Mouse (Mus musculus) naive thymus-derived CD4-positive, alpha-beta T cell, adult 2 months (primary cell): ENCODE measurements around the gene Uchl5.

Source experiments
- DNase-seq: peaks from one replicate; pipeline ENCODE4 v3.0.0-alpha.2; 2011; ENCODE audit warnings: low read depth

Gene Uchl5

DNA sequence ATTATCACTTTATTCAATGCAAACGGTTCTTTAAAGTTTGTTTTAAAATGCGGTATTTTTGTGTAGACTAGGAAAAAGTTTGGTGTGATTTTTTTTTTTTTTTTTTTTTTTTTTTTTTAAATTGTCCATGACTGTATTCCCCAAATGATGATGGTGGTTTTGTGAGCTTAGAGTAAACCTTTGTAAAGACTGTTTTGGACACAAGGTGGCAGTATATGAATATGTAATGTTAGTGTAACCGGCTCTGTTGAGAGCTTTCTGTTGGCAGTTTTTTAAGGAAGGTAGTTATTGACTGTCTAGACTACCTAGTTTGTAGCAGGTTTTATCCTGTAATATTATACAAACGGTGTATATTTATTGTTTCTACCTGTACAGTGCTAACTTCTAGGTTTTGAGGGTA is 26.5 kb downstream of the Uchl5 start:
- peak; percentile 85 for DNase-seq

DNA sequence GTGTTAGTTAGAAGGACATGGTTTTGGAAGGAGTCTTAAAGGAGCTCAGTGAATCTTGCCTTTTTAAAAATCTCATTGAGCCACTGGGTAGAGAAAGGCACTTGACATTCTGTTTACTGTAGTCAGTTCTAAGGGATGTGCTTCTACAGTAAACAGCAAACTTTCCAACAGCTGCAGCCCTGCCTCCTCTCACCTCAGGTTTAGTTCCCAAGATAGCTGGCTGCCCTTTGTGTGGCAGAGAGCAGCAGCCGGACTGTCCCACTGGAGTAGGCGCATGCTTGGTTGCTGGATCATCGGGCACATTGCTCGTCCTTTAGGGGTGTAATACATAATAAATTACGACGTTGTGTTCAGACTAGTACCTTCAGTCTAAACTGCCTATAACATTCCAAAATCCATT is 32.0 kb downstream of the Uchl5 start:
- no peak for DNase-seq

DNA sequence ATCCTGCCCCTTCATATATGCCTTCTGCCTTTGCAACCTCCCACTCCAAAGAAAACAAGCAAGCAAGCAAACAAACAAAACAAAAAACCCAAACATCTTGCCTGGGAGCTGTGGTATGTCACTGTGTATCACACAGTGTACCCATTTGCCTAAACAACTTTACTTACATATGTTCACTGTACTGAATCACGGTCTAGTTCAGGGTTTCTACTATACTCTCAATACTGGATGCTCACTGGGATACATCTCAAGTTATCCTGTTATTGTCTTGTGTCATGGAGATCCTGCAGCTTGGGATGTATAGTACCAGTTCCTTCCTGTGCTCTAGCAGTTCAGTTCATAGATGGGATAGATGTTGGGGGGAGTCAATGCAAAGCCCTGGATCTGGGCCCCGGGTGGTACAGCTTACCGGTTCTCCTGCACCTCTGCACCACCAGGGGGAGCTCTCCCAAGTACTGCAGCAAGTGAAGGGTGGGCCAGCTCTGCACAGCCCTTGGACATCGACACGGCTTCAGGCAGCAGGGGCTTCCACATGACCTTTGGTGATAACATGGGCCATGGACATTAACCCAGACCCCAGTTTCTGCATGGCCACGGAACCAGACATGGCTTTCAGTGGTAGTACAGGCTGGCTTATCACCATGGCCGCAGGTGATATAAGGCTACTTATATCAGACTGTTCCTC is 36.7 kb downstream of the Uchl5 start:
- DNase-seq = peak; percentile 84

DNA sequence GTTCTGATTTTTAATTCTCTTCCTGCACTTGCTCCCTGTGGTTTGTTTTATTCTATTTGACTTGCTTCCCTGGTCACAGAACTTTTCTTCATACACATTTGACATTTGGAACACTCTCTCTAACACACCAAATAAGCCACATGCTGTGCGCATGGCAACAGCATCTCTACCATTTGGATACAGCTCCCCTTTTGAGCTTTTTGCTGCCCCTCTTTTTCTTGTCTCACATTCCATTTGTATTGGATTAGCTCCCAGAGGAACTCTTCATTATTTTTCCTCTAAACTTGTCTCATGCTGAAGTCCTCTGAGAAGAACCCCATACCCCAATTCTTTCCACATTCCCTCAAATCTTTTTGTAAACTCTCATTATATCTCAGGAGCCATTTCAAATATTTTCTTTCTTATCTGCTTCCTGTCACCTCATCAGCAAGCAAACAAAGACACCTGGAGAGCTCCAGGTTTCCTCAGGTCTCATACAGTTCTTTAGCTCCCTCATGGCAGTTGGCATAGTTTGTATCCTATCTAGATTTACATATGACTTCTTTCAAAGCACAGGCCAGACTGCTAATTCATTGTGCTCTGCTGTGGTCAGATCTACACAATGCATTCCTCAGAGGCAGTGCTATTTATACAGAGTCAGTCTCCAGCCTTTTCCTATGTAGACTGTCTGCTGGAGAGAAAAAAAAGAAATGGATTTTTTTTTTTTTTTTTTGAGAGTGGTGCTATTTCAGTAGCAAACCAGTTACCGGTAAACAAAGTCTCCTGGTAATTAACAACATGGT is 43.2 kb downstream of the Uchl5 start:
- no peak for DNase-seq

DNA sequence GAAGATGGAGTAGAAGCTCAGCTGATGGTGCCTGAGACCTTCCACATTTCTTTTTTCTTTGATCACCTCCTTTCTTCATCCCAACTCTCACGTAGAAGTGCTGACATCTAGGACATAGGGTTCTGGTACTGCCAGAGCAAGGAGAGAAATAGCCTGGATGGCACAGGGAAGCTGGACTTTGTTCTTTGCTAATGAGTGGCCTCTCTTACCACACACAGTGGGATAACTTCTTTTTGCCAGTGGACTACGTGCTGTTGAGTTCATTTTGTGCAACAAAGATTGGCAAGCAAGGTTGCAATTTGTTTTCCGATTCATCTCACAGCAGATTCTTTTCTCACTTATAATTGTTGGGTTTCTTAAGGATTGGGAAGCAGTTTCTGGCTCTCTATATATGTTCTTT is 45.6 kb downstream of the Uchl5 start:
- DNase-seq = no peak

DNA sequence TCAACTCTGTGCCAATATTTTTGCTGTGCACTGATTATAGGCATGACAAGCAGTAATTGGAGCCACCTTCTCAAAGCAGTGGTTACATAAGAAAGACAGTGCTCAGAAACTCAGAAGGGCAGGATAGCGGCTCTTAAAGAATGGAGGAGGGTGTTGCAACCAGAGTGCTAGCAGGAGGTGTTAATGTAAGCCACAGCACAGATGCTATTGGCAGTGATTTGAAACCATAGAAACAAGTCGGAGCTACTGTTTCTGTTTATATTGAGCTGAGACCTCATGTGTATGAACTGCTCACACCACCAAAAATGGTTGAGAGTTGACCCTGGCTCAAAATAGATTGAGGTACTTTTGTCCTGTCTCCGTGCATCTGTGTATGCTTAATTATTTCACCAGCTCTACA is 53.6 kb downstream of the Uchl5 start:
- no peak for DNase-seq

DNA sequence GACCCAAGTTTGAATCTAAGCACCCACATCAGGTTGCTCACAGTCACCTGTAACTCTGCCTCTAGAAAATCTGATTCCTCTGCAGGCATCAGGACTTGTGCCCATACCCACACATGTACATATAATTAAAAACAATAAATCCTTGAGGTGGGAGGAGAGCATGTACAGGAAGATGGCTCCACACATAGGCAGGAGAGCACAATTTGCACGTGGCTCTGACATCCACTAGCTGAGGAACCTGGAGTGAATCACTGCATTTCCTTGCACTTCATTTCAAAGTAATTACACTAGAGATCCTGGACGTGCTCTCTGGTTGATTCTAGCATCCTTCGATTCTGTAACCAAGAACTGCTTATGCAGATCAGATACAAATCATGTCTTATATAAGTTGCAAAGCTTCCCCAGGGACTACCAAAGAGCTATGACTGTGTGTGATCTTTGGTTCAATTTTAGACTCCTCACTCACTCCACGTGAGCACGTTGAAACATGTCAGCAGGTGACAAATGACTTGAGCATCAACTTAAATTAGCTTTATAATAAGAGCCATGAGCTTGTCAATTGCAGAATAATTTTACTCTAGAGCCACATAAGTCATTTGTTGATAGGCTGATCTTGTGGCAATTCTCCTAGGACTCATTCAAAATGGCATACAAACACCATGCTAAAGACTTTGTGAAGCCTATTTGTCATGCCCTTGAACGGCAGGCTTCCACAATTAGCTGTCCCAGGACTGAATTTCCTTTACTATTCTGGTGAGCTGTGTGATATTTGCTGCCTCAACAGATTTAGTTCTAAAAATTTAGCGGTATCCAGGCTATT is 59.5 kb downstream of the Uchl5 start:
- no peak for DNase-seq

DNA sequence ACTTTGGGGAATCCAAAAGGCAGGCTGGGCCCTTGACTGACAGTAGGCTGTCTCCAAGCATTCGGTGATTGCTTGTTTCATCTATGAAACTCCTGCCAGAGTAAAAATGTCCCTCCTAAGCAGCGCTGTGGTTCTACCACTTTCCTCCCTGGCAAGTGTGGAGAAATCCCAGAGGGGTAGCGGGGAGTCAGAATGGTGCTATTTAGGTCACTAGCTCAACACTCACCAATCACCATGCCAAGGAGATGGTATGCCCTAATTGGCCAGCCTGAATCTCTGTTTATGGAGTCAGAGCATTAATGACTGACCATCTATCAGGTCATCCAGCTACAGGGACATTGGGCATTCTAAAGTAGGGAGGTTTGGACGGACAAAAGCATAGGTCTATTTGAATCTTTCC is 60.6 kb downstream of the Uchl5 start:
- no peak for DNase-seq

DNA sequence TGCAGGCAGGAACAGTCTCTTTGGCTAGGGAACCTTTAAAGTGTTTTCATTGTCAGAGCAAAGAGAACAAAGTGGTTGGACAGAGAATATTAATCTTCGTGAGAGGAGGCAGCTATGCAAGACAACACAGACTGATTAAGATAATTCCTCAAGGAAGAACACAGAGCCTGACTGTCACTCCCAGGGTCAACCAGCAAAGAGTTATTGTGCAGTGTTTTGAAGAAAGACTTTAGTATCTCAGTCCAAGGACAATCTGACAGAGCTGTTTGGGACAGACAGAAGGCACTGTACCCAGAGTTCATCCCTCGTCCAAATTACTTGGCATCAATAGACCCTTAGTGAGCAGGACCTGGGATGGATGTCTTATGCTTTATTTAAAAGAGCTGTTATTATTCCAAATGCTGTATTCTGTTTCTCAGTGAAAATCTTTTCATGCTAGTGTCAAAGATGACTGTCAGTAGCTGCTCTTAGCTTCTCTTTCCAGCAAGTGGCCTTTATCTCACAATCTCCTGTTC is 61.9 kb downstream of the Uchl5 start:
- DNase-seq = no peak

DNA sequence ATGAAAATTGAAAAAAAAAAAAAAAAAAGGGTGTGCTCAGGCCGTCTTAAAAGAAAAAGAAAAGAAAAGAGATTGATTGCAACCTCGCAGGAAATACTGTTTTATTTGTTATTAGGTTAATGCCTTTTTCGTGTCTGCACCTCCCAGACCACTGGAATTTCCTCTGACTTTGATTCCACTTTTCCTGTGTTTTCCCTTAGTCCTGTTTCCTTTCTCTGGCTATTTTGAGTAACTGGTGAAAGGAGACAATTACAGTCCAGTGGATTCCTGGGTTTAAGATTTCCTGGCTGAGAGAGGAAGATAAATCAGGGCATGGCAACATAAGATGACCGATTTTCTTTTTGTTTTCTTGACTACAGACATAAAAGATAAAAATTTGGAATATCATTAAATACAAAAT is 75.3 kb downstream of the Uchl5 start:
- no peak for DNase-seq

DNA sequence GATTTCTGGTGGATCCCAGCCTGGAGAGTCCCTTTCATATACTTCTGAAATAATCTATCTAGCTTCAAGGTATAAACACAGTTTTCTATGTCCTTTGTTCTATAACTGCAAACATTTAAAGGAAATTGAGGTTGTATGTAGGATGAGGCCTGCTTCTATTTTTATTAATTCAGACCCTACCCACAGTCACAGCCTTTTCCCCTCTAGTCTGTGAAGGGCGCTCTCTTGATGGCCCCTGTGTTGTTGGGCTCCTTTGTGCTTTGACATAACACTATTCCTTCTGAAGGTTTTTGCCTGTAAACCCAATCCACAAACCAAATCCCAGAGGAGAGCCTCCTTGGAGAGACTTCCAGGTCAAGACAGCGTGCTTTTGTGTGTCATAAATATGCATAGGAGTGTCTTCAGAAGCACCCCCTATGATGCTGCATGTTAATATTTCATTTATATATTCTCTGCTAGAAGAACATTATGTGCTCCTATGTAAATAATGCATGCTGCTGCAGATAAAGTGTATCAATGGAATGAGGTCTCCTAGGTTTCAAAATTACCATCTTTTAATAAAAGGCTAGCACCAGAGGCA is 75.8 kb downstream of the Uchl5 start:
- no peak for DNase-seq

DNA sequence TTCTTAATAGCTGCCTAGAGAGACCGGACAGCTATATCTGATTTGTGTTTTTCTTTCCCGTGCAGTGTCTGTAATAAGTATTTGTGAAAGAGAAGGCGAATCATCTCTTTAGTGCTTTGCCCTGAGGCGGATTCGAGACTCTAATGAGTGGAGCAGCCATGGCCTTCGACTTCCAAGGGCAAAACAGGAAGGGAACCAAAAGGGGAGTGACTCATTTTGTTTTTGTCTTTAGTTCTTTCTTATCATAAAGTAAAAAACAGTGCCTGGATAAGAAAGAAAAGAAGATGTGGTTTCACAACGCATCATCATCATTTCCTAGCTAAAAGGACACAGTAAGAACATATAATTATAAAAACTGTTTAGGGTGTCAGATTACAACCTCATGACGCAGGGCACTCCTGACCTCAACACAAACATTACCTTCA is 76.6 kb downstream of the Uchl5 start:
- peak; percentile 6 for DNase-seq

DNA sequence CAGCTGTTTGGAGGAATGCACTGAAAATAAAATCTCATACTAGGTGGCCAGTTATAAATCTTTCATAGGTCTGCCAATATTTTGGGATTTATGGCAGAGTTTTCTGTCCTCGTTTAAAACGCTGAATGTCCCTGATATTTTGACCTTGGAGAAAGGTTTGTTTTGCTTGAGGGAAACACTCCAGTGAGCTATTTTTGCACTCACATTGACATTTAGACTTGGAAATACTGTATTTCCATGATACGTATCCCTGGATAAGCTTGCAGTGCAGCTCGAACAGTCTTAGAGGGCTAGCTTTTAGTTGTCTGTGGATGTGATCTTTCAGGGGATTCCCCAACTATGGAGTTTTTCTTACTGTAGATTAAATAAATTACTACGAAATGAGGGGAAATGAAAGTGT is 78.6 kb downstream of the Uchl5 start:
- no peak for DNase-seq
